Mouse (Mus musculus): ENCODE data around the gene Gm20388.
A peak's percentile ranks its signal among the peaks of the same experiment; 100 is the strongest.

The Gm20388 gene

DNA sequence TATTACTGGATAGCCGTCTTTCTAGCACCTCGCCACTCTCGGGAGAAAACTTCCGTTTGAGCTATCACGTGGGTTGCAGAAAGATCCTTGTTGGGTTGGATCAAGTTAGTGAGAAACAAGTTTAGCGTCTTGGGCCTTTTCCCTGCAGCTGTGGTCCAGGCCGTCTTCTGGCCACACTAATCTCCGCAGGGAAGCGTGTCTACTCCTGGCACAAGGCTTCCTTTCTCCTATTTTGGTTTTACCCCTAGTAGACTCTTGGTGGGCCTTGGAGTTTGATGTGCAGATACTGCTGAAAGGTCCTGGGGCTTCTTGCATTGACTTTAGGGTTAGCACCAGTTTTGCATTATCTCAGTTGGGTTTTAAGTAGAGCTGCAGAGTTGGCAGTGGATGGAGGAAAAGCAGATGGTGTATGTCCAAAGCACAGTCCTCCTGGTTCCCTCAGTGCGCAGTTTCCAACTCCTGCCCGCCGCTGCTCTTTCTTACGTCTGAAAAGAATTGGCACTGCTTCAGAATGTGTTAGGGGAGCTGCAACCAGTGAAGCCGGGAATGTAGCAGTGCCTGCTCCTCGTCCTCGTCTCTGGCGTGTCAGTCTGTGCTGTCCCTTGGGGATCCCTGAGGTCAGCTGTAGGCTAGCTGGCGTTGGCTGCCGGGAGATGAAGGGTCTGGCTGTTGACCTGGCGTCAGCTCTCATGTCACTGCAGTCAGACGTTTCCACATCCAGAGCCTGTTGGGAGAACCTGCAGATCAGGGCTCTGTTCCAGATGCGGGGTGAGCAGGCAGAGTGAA is 2107.6 kb downstream of the Gm20388 start:
- DNase-seq: no peak

DNA sequence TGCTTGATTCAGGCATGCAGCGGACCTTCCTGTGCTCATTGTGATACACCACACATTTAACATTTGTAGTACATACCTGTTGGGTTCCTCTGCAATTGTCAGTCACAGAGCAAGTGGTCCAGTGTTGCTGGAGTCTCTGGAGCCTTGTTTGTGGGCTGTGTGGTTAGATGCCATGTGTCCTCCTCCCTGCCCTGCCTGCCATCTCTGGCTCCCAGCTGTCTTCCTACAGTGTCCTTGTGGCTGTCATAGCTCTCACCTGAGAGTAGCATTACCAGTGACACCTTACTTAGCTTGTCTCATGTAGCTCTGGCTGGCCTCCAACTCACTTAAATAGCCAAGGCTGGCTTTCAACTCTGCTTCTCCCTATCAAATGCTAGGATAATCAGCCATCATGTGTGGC is 2108.5 kb downstream of the Gm20388 start:
- no peak for DNase-seq

DNA sequence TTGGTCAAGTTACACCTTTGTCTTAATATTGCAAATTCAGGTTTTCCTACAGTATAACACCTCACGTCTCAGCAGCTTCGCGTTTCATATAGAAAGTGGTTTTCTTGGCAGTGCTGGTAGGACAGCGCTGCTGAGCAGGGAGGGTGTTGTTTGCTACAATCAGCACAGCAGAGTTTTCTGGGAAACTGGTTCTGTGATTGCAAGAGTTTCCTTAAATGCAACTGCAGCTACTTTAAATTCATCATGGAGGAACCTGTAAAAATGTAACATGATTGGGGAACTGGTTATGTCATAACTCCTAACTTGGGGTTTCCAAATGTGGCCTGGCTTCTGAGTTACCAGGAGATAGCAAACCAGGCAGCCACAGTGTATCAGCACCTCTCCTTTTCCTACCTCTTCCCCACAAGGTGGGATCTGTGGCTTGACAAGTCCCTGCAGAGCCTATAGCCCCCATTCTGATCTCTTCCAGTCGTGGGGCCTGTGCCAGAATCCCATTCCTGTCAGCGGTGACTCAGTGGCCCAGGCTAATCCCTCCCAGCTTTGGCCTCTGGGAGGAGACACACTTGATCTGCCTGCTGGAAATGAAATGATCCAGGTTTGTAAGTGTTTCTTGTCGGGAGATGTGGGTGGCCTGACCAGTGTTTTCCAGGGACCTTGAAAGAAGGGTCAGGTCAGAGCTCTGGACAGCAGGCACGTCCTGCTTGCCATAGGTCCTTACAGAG is 2109.6 kb downstream of the Gm20388 start:
- DNase-seq: no peak

DNA sequence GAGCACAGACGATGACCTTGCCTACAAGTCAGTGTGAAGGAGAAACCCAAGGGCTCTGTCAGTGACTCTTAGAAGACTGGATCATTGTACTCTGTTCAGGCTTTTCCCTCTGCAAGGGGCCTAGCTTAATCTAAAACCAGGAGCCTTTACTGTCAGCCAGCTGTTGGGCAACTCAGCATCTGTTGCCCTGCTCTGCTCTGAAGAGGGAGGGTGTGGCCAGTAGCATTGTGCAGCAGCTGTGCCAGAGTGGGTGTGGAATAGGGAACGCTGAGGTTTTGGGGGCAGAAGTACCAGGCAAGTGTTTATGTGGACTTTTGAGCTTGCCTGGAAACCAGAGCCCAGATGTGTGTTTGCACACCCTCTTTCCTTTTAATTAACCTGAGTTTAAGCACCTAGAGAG is 2111.1 kb downstream of the Gm20388 start:
- DNase-seq: no peak

DNA sequence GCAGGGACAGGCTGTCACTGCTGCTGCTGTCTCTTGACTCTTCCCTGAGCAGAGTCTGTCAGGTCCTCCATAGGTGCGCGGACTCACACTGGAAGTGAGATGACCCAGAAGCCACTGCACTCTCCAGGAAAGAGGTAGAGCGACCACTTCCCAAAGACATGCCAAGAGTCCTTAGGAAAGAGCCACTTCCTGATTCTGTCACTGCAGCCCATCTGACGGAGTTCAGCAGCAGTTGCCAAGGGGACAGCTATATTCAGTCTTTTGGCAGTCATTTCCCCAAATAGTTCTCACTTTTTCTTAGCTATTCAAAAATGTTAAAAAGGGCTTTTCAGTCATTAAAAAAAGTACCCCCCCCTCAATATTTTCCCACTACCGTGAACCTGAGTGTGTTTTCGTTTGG is 2111.6 kb downstream of the Gm20388 start:
- no peak for DNase-seq

DNA sequence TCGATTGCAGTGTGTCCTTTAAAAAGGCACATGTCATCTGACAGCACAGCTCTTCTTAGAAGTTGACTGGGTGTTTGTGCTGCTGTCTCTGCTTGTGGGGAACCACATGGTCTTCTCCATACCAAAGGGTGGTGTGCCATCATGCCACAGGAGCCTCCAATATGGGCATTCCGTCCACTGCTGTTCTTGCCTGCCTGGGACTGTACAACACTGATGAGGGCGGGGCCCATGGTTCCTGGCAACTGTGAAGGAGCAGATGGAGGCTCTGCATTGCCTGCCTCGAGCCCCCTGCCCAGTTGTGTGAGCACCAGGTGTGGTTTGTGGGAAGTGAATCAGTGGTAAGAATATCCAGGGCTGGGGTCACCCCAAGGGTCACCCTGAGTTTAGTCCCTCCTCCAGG is 2112.1 kb downstream of the Gm20388 start:
- no peak for DNase-seq

DNA sequence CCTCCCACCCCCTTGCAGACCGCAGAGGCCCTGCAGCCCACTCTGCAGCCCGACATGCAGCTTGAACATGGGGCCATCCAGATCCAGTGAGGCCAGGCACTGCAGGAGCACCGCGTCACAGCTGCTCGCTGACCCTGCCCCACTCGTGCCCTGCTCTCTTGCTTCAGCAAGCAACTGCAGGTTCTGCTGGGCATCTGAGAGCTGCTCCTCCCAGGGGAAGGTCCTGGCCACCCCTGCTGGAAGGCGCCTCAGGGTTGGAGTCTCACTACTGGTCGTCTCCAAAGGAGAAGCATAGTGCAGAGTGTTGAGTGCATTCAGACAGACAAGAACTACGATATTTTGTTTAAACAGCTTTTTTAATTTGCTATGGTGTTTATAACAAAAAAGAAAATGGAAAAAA is 2114.9 kb downstream of the Gm20388 start:
- DNase-seq: no peak

DNA sequence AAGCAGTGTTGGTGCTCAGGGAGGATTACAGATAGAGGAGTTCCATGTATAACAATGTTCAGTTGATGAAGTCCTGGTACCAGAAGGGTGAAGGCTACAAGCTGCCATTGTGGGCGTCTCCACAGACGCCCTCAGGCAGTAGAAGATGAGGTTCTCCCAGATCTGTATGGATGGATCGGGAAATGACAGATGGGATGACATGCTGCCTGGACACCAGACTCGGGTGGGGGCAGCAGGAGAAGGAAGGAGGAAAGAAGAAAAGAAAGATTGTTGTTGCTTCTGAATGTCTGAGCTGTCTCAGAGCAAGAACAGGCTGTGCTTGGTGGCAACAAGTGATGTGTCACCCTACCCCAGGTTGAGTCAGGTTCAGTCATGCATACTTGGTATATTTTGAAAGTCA is 2117.5 kb downstream of the Gm20388 start:
- DNase-seq: no peak

DNA sequence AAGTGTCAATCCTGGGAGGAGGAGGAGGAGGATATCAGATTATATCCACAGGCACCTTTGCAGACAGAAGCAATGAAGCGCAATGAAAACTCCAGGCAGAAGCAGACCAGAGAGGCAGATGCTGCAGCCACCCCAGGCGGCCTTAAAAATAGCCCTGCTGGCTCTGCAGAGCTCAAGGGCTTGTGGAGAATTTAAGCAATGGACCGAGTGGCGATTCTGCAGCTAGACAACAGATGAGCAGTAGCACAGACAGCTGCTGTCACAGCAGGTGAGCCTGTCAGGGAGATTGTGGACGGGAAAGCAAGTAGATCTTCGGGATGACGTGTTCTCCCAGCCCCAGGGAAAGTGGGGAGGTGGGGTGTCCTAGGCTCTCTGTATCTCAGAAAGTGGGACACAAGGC is 2120.3 kb downstream of the Gm20388 start:
- DNase-seq: peak; percentile 58 to 68

DNA sequence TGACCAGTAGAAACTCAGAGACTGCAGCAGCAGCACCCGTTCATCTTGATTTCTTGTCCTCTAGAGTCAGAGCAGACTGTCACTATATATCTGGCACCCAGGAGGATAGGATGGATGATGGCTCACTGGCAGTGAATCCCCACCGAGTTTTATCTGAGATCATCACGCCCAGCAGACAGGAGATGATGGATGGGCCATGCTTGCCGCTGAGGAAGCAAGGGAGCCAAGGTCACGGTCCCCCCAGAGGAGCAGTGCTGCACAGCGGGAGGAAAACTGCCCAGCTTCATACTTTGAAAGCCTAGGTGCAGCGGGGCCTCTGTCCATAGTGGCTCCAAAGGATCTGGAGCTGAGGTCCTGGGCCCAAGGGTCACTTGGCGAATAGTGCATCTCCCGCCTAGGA is 2122.1 kb downstream of the Gm20388 start:
- no peak for DNase-seq

DNA sequence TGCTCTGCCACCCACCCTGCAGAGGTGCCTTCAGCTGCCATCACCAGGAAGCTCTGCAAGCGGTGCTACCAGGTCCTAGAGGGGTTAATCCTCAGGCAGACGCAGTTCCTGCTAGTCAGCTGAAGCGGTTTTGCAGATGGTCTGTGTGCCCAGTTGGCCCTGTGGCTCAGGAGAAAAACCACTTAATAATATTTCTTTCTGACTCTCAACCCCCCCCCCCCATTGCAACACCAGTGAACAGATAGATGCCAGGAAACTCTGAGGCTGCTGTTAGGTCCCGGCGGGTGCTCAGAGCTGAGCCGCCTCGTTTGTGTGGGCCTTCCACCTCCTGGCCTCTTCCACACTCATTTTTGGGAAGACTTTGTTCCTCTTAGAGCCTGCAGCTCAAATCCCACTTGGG is 2124.9 kb downstream of the Gm20388 start:
- DNase-seq: no peak

DNA sequence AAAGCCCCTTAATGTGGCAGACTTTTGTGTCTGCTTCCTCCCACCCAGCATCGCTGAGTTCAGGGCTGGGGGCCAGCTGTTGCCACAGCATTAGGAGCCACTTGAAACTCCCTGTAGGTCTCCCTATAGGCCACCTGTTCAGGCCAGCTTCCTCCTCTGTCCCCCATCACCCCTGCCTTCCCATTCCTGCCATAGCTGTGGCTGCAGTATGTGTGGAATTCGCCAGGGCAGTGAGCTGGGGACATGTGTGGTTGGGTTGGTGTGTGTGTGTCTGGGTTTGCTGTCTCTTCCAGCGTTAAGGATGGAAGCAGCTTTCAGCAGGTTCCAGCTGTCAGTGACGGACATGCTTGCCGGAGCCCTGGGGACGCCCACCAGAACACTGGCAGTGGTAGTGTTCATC is 2125.7 kb downstream of the Gm20388 start:
- DNase-seq: no peak

DNA sequence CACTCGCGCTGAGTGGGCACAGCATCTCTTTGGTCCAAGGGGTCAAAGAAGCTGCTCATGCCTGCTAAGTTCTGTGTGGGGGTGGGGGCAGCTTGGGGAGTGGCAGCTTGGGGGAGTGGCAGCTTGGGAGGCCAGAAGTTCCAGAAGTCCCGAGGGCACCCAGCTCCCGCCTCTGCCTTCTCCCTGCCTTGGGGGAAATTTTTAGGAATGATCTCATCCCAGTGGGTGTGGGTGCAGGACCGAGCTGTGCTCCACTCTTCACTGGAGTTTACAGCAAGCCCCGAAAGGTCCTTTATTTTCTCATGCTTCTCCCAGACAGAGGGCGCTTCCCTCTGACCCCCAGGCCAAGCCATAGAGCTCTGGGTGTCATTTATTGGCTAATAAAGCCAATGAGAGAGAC is 2126.6 kb downstream of the Gm20388 start:
- no peak for DNase-seq

DNA sequence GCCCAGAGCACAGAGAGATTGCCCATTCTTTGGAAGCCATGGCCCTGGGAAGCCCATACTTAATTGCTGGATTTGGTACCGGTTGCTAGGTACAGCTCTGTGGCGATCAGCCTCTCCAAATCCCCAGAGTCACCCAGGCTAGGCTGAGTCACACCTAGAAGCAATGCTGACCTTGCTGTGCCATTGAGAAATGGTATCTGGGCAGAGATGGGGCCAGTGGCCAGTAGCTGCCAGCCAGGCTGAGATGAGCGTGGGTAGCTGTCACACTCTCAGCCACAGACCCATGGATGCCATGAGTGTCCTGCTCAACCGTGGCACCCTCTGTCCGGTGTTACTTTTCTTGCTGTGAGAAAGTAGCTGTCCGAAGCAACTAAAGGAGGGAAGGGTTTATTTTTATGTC is 2127.4 kb downstream of the Gm20388 start:
- no peak for DNase-seq

DNA sequence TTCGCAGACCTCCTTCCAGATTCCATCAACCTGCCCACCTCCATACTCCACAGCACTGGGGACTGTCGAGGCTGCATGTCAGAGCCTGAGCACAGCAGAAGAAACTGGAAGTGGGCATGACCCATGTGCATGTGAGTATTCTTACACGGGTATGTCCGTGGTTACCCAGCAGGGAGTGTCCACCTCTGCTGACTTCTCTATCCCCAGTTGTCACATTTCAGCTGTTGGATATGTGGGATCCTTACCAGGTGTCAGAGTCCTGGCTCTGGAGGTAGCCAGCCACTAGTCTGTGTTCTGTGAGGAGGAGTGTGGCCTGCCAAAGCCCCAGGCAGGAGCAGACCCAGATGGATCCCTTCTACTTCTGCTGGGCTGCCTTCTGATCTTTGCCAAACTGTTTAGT is 2128.8 kb downstream of the Gm20388 start:
- no peak for DNase-seq

DNA sequence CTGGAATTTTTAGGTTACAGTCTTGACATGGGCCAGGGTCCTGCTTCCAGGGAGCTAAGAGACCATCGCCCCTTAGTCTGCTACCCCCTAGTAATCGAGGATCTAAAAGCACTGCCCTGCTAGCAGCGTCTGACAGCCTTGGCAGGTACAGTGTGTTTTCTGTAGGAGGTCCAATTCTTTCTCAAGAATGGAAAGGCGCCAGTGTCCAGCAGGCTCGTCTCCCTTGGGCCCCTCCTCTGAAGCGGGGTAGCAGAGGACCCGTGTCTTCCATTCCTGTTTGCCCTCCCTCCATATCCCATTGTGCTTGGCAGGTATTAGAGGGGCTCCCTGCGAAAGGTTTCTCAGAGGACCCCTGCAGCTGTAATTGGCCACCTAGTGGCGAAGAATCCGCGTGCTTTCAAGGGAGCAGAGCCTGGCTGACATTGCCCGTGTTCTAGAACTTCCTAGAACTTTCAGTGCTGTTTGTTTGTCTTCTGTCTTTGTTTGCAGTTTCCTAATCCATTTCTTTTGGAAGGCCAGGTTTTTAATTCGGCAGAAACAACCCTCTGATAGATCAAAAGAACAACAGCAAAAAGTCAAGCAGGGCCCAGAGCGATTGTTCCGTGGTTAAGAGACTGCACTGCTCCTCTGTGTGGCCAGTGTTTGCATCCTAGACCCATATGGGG is 2136.7 kb downstream of the Gm20388 start:
- DNase-seq: no peak

DNA sequence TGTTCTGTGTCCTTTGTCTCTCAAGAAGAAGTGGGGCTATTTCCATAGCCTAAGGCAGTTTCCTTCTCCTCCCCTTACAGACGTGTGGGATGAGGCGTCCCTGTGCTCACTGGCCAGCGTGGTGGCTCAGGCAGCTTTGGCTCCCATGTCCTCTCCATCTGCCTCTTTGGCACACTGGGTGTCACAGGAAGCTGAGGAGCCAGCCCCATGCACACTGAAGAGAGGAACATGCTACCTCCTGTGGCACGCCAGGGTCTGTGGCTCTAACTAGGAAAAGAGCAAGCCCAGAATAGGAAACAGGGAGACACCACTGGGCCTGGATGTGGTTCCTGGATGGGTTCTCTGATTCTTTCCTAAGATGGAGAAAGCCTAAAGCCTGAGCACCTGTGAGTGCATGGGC is 2138.6 kb downstream of the Gm20388 start:
- peak; percentile 65 to 69 for DNase-seq

DNA sequence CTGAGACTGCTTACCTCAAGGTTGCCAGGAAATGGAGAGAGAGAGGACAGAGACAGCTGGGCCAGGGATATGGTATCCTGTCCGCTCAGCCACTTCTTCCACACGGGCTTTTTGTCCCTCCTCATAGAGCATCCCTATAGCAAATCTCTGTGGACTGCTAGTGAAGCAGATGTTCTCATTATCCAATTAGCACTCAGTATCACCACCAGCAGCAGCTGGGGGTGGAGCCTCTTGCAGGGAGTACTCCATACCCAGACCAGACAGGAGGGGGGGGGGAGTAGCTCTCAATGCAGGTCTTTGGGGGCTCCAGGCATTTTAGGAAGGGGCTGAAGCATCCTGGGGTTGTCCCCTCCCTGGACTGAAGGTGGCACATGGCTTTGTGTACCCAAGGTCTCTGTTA is 2139.3 kb downstream of the Gm20388 start:
- no peak for DNase-seq

DNA sequence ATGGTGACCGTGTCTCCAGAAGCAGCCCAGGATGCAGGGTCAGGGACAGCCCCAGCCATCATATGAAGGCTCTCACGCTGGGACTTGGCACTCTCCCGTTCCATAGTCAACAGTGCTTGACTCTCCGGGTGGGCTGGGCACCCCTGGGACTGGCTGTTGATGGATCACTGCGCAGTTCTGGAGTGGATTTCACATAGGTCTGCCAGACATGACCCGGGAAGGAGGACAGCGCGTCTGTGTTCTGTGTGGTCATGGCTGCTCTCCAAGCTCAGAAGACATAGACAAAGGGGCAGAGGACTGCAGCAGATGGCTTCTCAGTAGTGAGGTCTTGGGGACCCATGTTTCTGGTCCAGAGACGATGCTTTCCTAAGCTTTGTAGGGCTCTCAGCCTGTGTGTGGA is 2140.0 kb downstream of the Gm20388 start:
- peak; percentile 60 to 61 for DNase-seq

DNA sequence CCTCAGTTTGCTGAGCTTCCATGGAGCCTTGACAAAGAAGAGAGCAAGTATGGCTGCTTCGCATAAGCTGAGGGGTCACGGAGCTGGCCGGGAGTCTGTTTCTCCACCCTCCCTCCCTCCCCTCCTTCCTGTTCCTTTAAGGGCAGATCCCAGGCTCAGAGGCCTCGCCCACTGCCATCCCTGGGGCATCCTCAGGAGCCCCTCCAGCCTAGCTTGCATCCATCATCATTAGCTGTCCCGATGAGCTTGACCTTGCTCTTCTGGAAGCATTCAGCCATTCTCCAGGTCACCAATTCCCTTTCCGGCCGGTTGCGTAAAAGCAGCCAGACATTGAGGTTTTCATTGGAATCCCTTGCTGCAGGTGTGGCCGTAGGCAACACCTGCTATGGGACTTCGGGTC is 2144.7 kb downstream of the Gm20388 start:
- DNase-seq: no peak

DNA sequence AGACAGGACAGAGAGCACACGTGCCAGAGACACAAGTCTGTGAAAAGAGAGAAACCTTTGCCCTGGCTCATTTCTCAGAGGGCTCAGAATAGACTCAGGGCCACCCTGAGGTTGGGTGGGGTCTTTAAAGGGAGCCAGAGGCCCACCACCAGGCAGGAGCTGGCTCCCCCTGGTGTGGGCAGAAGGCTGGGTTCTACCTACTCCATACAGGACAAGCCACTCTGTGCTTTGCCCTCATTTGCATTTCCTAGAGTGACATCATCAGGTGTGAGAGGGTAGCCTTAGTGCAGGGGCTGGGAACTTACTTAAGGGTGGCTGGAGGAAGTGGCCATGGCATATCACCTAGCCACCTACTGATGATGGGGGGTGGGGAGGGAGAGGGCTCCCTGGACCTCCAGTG is 2145.5 kb downstream of the Gm20388 start:
- no peak for DNase-seq

DNA sequence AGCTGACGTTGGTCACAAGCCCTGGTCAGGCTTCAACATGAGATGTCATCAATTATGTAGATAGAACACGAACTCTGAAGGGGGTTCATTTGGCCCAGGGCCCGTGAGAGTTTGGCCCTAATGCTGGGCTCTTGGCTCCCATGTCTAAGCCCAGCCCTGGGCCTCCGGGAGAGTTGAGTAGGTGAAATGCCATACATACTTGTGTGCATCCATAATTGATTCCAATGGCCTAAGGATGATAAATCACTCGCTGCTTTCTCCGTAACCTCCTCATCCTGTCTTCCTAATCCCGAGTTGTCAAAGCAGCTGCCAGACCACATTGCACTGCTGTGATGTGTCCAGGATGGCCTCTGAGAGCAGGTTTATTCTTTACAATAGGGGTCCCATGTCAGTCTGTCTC is 2146.2 kb downstream of the Gm20388 start:
- no peak for DNase-seq

DNA sequence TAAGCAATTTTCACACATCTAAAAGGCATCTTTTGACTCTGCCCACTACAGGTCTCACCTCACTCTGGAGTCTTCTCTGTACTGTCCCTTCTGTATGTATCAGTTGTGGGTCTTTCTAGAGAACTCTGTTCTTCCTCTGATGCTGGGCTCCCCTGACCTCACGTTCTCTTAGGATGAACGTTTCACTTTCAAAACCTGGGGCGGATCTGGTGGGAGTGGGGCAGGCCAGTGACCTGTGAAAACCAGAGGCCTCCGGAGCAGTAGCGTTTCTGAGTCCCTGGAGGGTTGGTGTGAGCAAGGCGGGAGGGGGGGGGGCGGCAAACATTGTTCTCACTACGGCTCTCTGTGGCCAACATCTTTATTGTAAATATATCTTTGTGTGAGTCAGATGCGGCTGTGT is 2147.9 kb downstream of the Gm20388 start:
- no peak for DNase-seq

DNA sequence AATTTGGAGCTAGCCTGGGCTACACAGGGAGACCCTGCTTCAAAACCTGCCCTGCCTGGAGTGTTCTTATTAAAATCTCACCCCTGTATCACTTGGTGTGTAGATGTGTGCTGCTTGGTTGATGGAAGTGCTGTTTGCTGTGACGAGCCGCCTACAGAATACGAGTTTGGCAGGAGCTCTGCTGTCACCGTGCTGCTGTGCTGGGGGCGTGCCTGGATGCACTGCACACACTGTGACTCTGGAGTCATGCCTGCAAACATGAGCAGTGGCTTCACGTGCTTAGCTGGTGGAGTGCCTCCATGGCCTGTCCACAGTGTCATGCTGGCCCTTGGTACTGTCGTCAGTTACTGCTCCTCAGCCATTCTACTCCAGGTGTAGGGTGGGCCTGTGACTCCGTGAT is 2148.3 kb downstream of the Gm20388 start:
- DNase-seq: no peak
